Mouse (Mus musculus) cortical plate, adult 2 months (tissue): Measurements from ENCODE around the gene Sp1.

Source experiments
- CTCF ChIP-seq: fragments of 200-500 bp; IDR thresholded peaks from 2 replicates; pipeline ENCODE4 v1.5.1; 2011; ENCODE audit warnings: mild to moderate bottlenecking, control low read depth, low read length; ENCODE audit not compliant: insufficient read depth; ENCODE audit errors: extremely low read depth
- POLR2A ChIP-seq: fragments of 200-500 bp; IDR thresholded peaks from 2 replicates; pipeline ENCODE4 v1.6.1; 2011; ENCODE audit warnings: mild to moderate bottlenecking, low read length, control low read depth; ENCODE audit not compliant: insufficient read depth; ENCODE audit errors: extremely low read depth

DNA sequence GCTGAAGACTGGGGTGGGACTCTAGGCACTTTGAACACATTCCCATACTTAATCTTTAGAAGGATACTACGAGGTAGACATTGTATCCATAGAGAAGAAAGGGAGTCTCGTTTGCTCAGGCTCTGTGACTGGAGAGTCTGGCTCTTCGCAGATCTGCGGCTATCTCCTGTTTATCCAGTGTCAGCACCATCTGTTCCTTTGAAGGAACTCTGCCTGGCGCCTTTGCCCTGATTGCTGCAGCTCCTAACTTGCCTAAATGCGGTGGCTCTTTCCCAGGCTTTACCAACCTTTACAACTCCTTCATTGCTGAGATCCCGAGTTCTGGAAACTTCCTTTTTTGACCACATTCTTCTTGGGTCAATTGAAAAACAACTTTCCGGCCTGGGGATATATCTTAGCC is 43.4 kb downstream of the Sp1 start:
- TF ChIP-seq POLR2A (no peak), CTCF (no peak)
